Mouse (Mus musculus): Measurements from ENCODE around the gene Cdc42ep4. TPM values are rescaled to one million over a fixed set of nuclear protein-coding genes. Genes with fewer than 3 reads are reported as not detected.

Gene Cdc42ep4
- polyA plus RNA-seq, 1 experiment from 2014 or later, result 89.8 TPM

GRCm38 (mm10) chr11:113786395-113786794 lies 34.7 kb upstream of the Cdc42ep4 start:
- WGBS, result 35% methylated on average over 4 of the region's 4 CpGs
- Histone ChIP-seq H3K4me3 (peak overlapping the region; percentile 32), H3K4me1 (peaks cover 61% of the 10 kb centered on the region), H3K9ac (peak overlapping the region; percentile 64), H3K27ac (peak overlapping the region; percentile 98), H3K36me3 (ENCODE audit: poor library complexity, severe bottlenecking) (no peaks in the 10 kb centered on the region), H3K4me2 (peak overlapping the region; percentile 58), H3K9me3 (replicated peaks) (no peaks in the 10 kb centered on the region), H3K27me3 (no peaks in the 10 kb centered on the region)
- no peak for ATAC-seq

DNA sequence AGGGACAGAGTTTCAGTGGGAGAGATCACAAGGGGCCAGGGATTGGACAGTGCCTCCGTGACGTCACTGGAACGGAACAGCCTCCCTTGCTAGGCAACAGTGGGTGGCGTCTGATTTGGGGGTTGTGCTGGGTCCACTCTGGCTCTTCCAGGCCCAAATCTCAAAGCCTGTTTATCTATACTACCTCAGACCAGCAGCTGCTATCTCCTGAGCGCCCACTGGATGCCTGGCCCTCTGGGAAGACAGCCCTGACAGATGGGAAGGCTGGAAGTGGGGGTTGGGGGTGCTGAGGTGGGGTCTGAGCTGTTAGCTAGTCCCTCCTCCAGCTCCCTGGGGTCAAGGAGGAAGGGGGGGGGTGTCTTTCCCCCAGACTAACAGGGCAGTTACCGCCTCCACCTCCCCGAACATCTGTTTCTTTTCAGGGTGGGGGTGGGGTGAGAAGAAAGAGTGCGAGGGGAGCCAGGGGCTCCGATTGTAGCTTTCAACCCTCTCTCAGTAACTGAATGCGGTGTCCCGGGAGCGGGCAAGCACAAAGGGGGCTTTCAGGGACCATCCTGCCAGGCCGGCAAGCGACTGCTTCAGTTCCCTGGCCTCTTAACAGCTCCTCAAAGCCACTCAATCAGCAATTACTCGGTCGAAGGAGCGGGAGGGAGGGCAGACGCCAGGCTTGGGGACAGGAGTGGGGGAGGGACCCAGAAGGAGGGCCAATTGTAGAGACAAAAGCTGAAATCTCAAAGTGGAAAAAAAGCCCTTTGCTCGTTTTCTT lies 33.9 kb upstream of the Cdc42ep4 start:
- Histone ChIP-seq H3K4me1 (peaks cover 59% of the 10 kb centered on the region), H3K27me3 (no peaks in the 10 kb centered on the region), H3K4me2 (peak overlapping the region; percentile 58), H3K27ac (peak overlapping the region; percentile 98), H3K4me3 (peak overlapping the region; percentile 32), H3K36me3 (ENCODE audit: poor library complexity, severe bottlenecking) (no peaks in the 10 kb centered on the region), H3K9me3 (replicated peaks) (no peaks in the 10 kb centered on the region), H3K9ac (peak overlapping the region; percentile 64)
- ATAC-seq, result peak; percentile 92
- WGBS, result under 1% methylated on average over 19 of the region's 19 CpGs

DNA sequence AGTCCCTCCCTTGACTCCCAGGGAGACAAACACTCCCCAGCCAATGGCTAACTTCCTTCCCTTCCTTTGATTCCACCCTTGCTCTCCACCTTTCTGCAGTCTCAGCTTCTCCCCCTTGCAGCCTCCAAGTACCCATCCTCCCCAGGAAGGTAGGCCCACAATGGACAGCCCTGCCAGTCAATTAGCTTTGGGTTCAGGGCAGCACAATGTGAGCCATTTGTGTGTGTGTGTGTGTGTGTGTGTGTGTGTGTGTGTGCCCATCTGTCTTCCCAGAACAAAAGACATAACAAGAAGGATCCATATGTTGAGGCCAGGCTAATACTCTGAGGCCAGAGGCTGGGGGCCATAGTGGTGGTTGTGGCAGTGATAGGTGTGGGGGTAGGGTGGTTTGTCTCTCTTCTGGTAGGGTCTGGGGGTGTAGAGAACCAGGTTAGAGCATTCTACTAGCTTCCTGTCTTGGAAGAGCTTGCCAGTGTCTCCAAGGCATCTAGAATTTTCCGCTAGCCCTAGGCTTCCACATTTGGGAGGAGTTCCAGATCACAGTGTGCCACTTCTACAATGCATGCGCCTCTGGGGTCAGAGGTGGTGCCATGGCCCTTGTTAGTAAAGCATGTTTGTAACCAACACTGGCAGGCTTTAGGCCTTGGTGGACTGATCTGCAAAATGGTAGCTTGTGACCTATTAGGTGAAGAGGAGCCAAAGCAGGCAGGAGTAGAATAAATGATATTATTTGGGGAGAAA lies 33.1 kb upstream of the Cdc42ep4 start:
- WGBS, result 18% methylated on average over 2 of the region's 2 CpGs
- ATAC-seq, result peak; percentile 16
- Histone ChIP-seq H3K36me3 (ENCODE audit: poor library complexity, severe bottlenecking) (no peaks in the 10 kb centered on the region), H3K27ac (peak overlapping the region; percentile 98), H3K4me2 (peak overlapping the region; percentile 58), H3K4me3 (no peak overlapping the region), H3K27me3 (no peaks in the 10 kb centered on the region), H3K9me3 (replicated peaks) (no peaks in the 10 kb centered on the region), H3K4me1 (peaks cover 63% of the 10 kb centered on the region), H3K9ac (peak overlapping the region; percentile 64; the same call in 1 of the 2 replicates)

GRCm38 (mm10) chr11:113782496-113782895 lies 30.8 kb upstream of the Cdc42ep4 start:
- H3K9me3 ChIP-seq (replicated peaks), result no peaks in the 10 kb centered on the region
- ATAC-seq, result no peak
- H3K9ac ChIP-seq, result no peak overlapping the region
- H3K4me2 ChIP-seq, result no peak overlapping the region
- no peak overlapping the region for H3K4me3 ChIP-seq
- peak overlapping the region; percentile 62; the same call in 1 of the 2 replicates for H3K27ac ChIP-seq
- H3K36me3 ChIP-seq (ENCODE audit: poor library complexity, severe bottlenecking), result no peaks in the 10 kb centered on the region
- no peaks in the 10 kb centered on the region for H3K27me3 ChIP-seq
- peaks cover 60% of the 10 kb centered on the region for H3K4me1 ChIP-seq
- 85% methylated on average over 2 of the region's 2 CpGs for WGBS

GRCm38 (mm10) chr11:113782006-113782405 lies 30.3 kb upstream of the Cdc42ep4 start:
- Histone ChIP-seq H3K27me3 (no peaks in the 10 kb centered on the region), H3K4me3 (no peak overlapping the region), H3K4me2 (no peak overlapping the region), H3K9me3 (replicated peaks) (no peaks in the 10 kb centered on the region), H3K27ac (peak overlapping the region; percentile 62; the same call in 1 of the 2 replicates), H3K4me1 (peaks cover 56% of the 10 kb centered on the region), H3K9ac (no peak overlapping the region), H3K36me3 (ENCODE audit: poor library complexity, severe bottlenecking) (no peaks in the 10 kb centered on the region)
- ATAC-seq, result no peak
- 48% methylated on average over 2 of the region's 2 CpGs for WGBS

DNA sequence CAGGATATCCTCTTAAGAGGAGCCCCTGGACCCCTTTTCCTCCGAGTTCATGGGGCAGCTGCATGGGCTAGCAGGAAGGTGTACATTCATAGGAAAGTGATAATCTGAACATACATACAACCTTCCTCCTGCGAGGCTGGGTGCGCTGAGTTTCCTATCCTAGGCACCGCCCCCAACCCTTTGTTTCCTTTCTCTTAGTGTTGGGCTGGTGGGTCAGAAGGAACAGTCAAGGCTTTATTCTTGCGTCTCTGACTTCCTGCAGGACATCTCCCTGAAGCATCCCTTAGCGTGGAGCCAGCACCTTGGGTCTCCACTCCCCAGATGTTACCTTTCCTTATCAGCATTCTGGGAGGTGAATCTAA lies 28.0 kb upstream of the Cdc42ep4 start:
- H3K9me3 ChIP-seq (replicated peaks), result no peaks in the 10 kb centered on the region
- ATAC-seq, result no peak
- H3K4me1 ChIP-seq, result peaks cover 35% of the 10 kb centered on the region
- H3K9ac ChIP-seq, result no peak overlapping the region
- no peaks in the 10 kb centered on the region for H3K27me3 ChIP-seq
- H3K36me3 ChIP-seq (ENCODE audit: poor library complexity, severe bottlenecking), result no peaks in the 10 kb centered on the region
- H3K27ac ChIP-seq, result no peak overlapping the region
- H3K4me2 ChIP-seq, result peak overlapping the region; percentile 10; the same call in 1 of the 2 replicates
- 11% methylated on average over 6 of the region's 6 CpGs for WGBS
- H3K4me3 ChIP-seq, result no peak overlapping the region

DNA sequence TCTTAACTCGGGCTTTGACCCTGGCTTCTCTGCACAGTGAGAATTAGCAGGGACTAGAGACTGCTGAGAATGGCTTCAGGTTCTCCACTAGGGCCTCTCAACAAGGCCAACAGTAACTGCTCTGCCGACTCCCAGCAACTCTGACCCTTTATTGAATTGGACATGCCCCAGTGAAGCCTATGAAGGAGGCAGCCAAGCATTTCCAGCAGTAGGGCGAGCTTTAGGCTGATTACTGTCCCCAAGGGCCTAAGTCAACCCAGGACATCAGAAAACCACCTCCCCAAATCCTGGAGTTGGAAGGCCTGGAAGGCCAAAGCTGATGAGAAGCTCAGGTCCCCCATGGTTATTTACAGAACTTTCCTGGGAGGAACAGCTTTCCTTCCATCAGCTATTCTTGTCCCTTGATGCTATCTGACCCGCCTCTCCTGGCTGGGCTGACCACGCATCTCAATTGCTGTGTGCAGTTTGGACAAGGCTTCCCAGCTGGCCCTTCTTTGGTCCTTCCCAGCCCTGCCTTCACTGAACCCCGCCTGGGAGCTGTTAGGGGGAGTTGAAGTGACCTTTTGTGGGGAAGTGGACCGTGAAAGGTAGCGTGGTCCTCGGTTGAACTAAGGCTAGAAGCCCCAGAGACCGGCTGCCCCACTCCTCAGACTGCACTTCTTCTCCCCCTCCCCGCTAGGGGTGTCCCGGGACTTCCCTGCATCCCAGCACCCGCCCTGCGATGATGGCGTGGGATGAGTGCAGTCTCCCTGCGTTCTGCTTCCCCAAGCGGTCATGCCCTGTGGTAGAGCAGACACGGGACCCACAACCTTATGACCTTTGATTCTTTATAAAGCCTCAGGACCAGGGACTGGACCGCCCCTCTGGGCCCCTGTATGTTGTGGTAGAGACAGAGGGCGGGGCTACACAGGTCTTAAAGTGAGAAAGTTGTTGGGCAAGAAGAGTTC lies 27.3 kb upstream of the Cdc42ep4 start:
- H3K36me3 ChIP-seq (ENCODE audit: poor library complexity, severe bottlenecking), result no peaks in the 10 kb centered on the region
- H3K27ac ChIP-seq, result no peak overlapping the region
- no peaks in the 10 kb centered on the region for H3K27me3 ChIP-seq
- no peaks in the 10 kb centered on the region for H3K9me3 ChIP-seq (replicated peaks)
- WGBS, result 16% methylated on average over 20 of the region's 20 CpGs
- no peak overlapping the region for H3K4me3 ChIP-seq
- no peak overlapping the region for H3K9ac ChIP-seq
- H3K4me2 ChIP-seq, result peak overlapping the region; percentile 10; the same call in 1 of the 2 replicates
- no peak for ATAC-seq
- peaks cover 31% of the 10 kb centered on the region for H3K4me1 ChIP-seq

- 71% methylated on average over 8 of the region's 8 CpGs for WGBS
- H3K36me3 ChIP-seq (ENCODE audit: poor library complexity, severe bottlenecking), result no peaks in the 10 kb centered on the region
- H3K27me3 ChIP-seq, result no peaks in the 10 kb centered on the region
- no peak overlapping the region for H3K4me3 ChIP-seq
- no peak overlapping the region for H3K27ac ChIP-seq
- ATAC-seq, result no peak
- H3K4me2 ChIP-seq, result no peak overlapping the region
- no peak overlapping the region for H3K9ac ChIP-seq
- no peaks in the 10 kb centered on the region for H3K9me3 ChIP-seq (replicated peaks)
- peaks cover 31% of the 10 kb centered on the region for H3K4me1 ChIP-seq
These were observed 26.3 kb upstream of the Cdc42ep4 start for GRCm38 (mm10) chr11:113777878-113778464.

DNA sequence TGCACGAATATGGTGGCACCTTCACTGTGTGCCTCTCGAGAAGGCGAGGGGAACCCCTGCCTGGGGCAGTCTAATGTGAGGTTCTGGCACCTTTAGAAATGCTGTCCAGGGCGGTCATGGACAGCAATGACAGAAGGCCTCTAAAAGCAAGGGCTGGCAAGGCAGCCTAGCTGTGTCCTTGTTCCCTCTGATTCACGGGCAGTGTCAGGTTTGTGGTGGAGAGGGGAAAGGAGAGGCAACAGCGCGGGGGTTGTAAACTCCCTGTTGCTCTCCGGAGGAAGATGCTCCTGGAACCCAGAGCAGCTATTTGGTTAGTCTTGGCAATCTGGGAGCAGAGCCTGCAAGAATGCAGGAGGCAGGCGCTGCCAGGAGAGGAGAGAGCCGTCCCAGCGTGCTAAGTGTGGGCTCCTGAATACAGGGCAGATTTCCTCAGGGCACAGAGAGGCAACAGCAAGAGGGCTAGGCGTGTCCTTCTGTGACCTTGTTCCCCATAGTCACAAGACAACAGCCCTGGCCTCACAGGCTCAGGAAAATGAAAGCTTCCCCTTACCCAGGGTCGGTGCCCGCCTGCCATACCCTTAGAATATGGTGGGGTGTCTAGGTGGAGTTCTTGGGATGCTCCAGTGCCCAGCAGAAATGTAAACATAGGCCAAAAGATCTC lies 25.3 kb upstream of the Cdc42ep4 start:
- WGBS, result 78% methylated on average over 14 of the region's 14 CpGs
- no peaks in the 10 kb centered on the region for H3K27me3 ChIP-seq
- peaks cover 24% of the 10 kb centered on the region for H3K4me1 ChIP-seq
- H3K4me3 ChIP-seq, result no peak overlapping the region
- H3K36me3 ChIP-seq (ENCODE audit: poor library complexity, severe bottlenecking), result no peaks in the 10 kb centered on the region
- no peaks in the 10 kb centered on the region for H3K9me3 ChIP-seq (replicated peaks)
- ATAC-seq, result no peak
- H3K4me2 ChIP-seq, result no peak overlapping the region
- H3K27ac ChIP-seq, result no peak overlapping the region
- H3K9ac ChIP-seq, result no peak overlapping the region

GRCm38 (mm10) chr11:113774773-113775172 lies 23.1 kb upstream of the Cdc42ep4 start:
- Histone ChIP-seq H3K4me3 (no peak overlapping the region), H3K4me1 (peaks cover 12% of the 10 kb centered on the region), H3K27ac (no peak overlapping the region), H3K9ac (no peak overlapping the region), H3K4me2 (no peak overlapping the region), H3K9me3 (replicated peaks) (no peaks in the 10 kb centered on the region), H3K27me3 (no peaks in the 10 kb centered on the region), H3K36me3 (ENCODE audit: poor library complexity, severe bottlenecking) (no peaks in the 10 kb centered on the region)
- ATAC-seq, result no peak
- WGBS, result 73% methylated on average over 3 of the region's 3 CpGs

DNA sequence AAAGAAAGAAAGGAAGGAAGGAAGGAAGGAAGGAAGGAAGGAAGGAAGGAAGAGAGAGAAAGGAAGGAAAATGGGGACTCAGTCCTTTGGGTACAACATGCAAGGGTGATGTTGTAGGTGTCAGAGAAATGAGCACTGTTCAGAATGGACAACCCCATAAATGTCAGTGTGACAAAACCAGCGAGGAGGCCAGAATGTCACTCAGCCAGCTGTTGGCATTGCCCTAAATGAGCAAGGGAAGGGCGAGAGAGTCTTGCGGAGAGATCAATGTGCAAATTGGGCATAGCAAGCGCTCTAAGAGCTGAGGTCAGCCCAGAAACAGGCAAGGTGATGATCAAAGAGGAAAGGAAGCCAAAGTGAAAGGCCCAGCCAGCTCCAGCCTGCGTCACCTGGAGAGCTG lies 21.5 kb upstream of the Cdc42ep4 start:
- H3K27me3 ChIP-seq, result no peaks in the 10 kb centered on the region
- H3K9me3 ChIP-seq (replicated peaks), result no peaks in the 10 kb centered on the region
- H3K9ac ChIP-seq, result no peak overlapping the region
- 0 out of 2 replicates have a peak, but pooled peaks cover 2% of the 10 kb centered on the region for H3K4me1 ChIP-seq
- no peaks in the 10 kb centered on the region for H3K36me3 ChIP-seq (ENCODE audit: poor library complexity, severe bottlenecking)
- H3K27ac ChIP-seq, result no peak overlapping the region
- 87% methylated on average over 5 of the region's 5 CpGs for WGBS
- no peak for ATAC-seq
- H3K4me2 ChIP-seq, result no peak overlapping the region
- no peak overlapping the region for H3K4me3 ChIP-seq
